Mouse (Mus musculus) megakaryocyte, embryonic 14.5 days (primary cell): Measurements from ENCODE around the gene Sae1. TPM values are rescaled to one million over a fixed set of nuclear protein-coding genes. Genes with fewer than 3 reads are reported as not detected.
"Not testable (repeated sequence)": the region's sequence is repeated elsewhere in the genome, so short reads cannot be mapped to it uniquely, and the experiment has no call there.

Experiments
- H3K27me3 ChIP-seq: replicated peaks from 2 replicates; pipeline ENCODE3; 2012; ENCODE audit warnings: inconsistent platforms
- H3K36me3 ChIP-seq: replicated peaks from 2 replicates; pipeline ENCODE3; 2012; ENCODE audit warnings: low read length, inconsistent platforms, mixed read lengths
- H3K4me1 ChIP-seq: 2 replicates; pipeline ENCODE4 v1.6.1; 2012; ENCODE audit warnings: inconsistent platforms
- H3K4me3 ChIP-seq: replicated peaks from 2 replicates; pipeline ENCODE3; 2012; ENCODE audit warnings: moderate library complexity, mild to moderate bottlenecking, inconsistent platforms
- H3K9me3 ChIP-seq: 2 replicates; pipeline ENCODE4 v1.6.1; 2012; ENCODE audit warnings: inconsistent platforms
- FLI1 ChIP-seq: IDR thresholded peaks from 2 replicates; pipeline ENCODE4 v1.6.1; 2012; ENCODE audit warnings: low read length, inconsistent platforms, mixed read lengths
- GATA1 ChIP-seq: IDR thresholded peaks from 3 replicates; pipeline ENCODE4 v1.6.1; 2012; ENCODE audit warnings: mixed read lengths, low read length, inconsistent platforms, borderline replicate concordance
- polyA plus RNA-seq: library from polyadenylated mRNA; stranded (reverse); fragments of >175 nt; gene quantifications from 2 replicates; pipeline ENCODE4 v1.2.3, GENCODE M21; 2012; ENCODE audit warnings: low replicate concordance; ENCODE audit not compliant: insufficient read depth

Gene Sae1
- polyA plus RNA-seq, 1 experiment: 20.1 TPM

DNA sequence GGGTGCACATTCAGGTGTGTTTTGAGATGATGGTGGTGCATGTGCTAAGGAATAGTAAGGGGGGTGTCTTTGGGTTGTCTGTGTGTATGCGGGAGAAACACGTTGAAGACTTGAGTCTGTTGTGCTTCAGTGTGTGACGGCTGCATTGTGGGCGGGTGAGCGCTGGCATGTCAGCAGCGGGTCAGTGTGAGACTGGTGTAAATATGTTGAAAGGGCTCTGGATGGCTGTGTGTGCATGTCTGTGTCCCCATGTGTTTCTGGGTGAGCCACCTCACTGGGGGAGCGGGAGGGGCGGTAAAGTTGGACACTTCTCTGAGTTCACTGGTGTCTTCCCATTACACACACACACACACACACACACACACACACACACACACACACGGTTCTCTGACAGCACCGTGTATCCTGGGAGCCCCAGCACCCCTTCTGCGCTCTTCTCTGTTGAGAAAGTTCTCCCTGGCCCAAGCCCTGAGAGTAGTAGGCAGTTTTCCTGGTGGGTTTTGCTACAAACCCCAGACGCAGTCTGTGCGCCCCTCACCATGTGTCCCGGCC, 76.1 kb downstream of the Sae1 start:
- H3K4me3 ChIP-seq: peak overlapping the region; percentile 99
- no peak for TF ChIP-seq GATA1

GRCm38 (mm10) chr7:16310521-16311452, 76.8 kb downstream of the Sae1 start:
- H3K4me1 ChIP-seq: peaks cover 52% of the 10 kb centered on the region
- TF ChIP-seq GATA1 (no peak), FLI1 (no peak)
- no peaks in the 10 kb centered on the region for H3K27me3 ChIP-seq
- peaks cover 49% of the 10 kb centered on the region for H3K36me3 ChIP-seq
- H3K9me3 ChIP-seq: no peaks in the 10 kb centered on the region
- H3K4me3 ChIP-seq: peak overlapping the region; percentile 99

More for the DNA sequence above, 76.1 kb downstream of the Sae1 start:
- H3K4me1 ChIP-seq: peaks cover 51% of the 10 kb centered on the region
- peaks cover 53% of the 10 kb centered on the region for H3K36me3 ChIP-seq
- H3K27me3 ChIP-seq: no peaks in the 10 kb centered on the region
- no peaks in the 10 kb centered on the region for H3K9me3 ChIP-seq

- no peaks in the 10 kb centered on the region for H3K9me3 ChIP-seq
- peak overlapping the region; percentile 99 for H3K4me3 ChIP-seq
- H3K36me3 ChIP-seq: peaks cover 47% of the 10 kb centered on the region
- TF ChIP-seq FLI1 (no peak), GATA1 (no peak)
- H3K4me1 ChIP-seq: peaks cover 51% of the 10 kb centered on the region
- no peaks in the 10 kb centered on the region for H3K27me3 ChIP-seq
Observed at GRCm38 (mm10) chr7:16310020-16310520, 77.5 kb downstream of the Sae1 start.

DNA sequence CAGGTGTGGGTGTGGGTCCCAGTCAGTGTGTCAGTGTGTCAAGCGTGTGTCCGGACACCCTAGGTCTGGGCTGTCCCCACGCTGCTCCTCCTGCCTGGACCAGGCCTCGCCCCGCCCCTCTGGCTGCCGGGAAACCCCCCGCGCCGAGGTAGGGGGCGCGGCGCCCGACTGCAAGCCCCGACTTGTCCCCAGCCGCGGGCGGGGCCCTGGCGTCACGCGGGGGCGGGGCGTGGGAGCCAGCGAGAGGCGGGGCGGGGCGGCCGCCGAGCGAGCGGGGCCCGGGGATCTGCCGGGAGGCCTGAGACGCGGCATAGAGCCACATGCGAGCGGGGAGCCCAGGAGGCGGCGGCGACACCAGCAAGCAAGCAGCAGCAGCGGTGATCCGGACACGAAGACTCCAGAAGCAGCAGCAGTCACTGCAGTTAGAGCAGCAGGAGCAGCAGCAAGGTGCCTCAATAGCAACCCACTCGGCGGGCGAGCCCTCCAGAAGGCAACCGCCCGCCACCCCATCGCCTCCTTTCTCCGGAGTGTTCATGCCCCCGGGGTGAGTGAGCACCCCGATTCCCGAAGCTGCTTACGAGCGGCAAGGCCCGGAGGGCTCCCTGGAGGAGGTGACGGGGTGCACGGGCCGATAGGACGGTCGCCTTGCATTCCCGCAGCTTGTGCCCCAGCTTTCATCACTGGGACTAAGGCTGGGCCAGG, 78.1 kb downstream of the Sae1 start:
- no peak for TF ChIP-seq FLI1
- no peak for TF ChIP-seq GATA1
- Histone ChIP-seq H3K4me3 (peak overlapping the region; percentile 99), H3K36me3 (peaks cover 43% of the 10 kb centered on the region), H3K4me1 (peaks cover 46% of the 10 kb centered on the region), H3K27me3 (no peaks in the 10 kb centered on the region), H3K9me3 (no peaks in the 10 kb centered on the region)

- H3K9me3 ChIP-seq: no peaks in the 10 kb centered on the region
- peaks cover 37% of the 10 kb centered on the region for H3K36me3 ChIP-seq
- peak overlapping the region; percentile 99 for H3K4me3 ChIP-seq
- TF ChIP-seq GATA1 (no peak), FLI1 (no peak)
- H3K27me3 ChIP-seq: no peaks in the 10 kb centered on the region
- peaks cover 42% of the 10 kb centered on the region for H3K4me1 ChIP-seq
Observed at GRCm38 (mm10) chr7:16308555-16309317, 78.9 kb downstream of the Sae1 start.

GRCm38 (mm10) chr7:16308093-16308492, 79.5 kb downstream of the Sae1 start, which contains the start of gene Bbc3:
Gene Bbc3, plus strand, starts transcription at chr7:16308393.
- H3K27me3 ChIP-seq, H3K9me3 ChIP-seq: not testable (repeated sequence)
- Histone ChIP-seq H3K36me3 (peaks cover 32% of the 10 kb centered on the region), H3K4me1 (peaks cover 38% of the 10 kb centered on the region), H3K4me3 (peak within 1 kb of the TSS; percentile 99)

GRCm38 (mm10) chr7:16307141-16307540, 80.5 kb downstream of the Sae1 start:
- Histone ChIP-seq H3K4me1 (peaks cover 43% of the 10 kb centered on the region), H3K36me3 (peaks cover 28% of the 10 kb centered on the region)
- H3K4me3 ChIP-seq, H3K27me3 ChIP-seq, H3K9me3 ChIP-seq: not testable (repeated sequence)

DNA sequence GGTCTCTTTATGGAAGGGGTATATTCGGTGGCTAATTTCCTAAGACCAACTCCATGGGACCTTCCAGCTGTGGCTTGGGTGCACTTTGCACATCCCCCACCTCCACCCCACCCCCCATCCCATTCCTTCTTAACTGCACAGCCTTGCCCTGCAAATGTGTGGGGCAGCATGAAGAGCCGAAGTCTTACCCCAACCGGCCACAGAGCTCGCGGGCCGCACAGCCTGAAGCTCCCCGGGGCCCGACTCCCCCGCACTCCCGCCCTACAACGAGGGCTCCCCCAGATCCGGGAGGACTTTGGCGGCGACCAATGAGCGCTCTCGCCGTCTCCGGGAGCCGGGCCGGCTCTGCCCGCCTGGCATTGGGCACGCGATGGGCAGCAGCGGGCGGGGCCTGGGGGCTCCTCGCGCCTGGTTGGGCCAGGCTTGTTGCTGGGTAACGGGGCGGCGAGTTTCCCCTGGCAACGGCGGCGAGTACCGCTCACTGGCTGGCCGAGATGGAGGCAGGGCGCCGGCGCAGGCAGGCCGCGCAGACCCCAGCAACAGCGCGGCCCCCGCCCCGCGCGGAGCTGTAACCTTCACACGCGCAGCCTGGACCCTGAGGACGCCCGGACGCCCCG, 88.1 kb downstream of the Sae1 start:
- Histone ChIP-seq H3K4me1 (peaks cover 74% of the 10 kb centered on the region), H3K27me3 (no peaks in the 10 kb centered on the region), H3K36me3 (peaks cover 7% of the 10 kb centered on the region), H3K9me3 (no peaks in the 10 kb centered on the region), H3K4me3 (peak overlapping the region; percentile 82)
- TF ChIP-seq GATA1 (no peak), FLI1 (no peak)

DNA sequence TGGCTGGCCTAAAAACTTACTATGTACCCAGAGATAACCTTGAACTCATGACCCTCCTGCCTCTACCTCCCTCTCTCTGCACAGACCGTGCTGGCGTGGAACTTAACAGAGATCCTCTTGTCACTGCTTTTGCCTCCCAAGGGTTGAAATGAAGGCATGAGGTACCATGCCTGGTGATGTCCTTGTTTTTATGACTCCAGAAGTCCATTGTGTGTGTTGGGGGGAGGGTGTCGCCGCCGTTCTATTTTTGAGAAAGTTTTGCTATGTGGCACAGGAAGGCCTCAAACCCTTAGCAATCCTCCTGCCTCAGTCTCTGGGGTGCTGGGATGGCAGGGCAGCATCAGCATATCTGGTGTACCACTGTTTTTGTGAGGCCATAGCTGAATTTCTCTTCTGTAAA, 88.7 kb downstream of the Sae1 start:
- no peaks in the 10 kb centered on the region for H3K9me3 ChIP-seq
- H3K4me1 ChIP-seq: peaks cover 78% of the 10 kb centered on the region
- TF ChIP-seq FLI1 (no peak), GATA1 (no peak)
- no peaks in the 10 kb centered on the region for H3K27me3 ChIP-seq
- H3K4me3 ChIP-seq: no peak overlapping the region
- H3K36me3 ChIP-seq: peaks cover 7% of the 10 kb centered on the region
